Mouse (Mus musculus) heart, postnatal 0 days (tissue): ENCODE measurements around the gene Tdrd9.

ENCODE experiments used
- CTCF ChIP-seq: IDR thresholded peaks from 2 replicates; pipeline ENCODE4 v1.5.1; 2016; ENCODE audit warnings: antibody characterized with exemption, control low read depth, low read depth
- EP300 ChIP-seq: IDR thresholded peaks from 2 replicates; pipeline ENCODE4 v1.6.1; 2016; ENCODE audit warnings: antibody characterized with exemption, low read depth

DNA sequence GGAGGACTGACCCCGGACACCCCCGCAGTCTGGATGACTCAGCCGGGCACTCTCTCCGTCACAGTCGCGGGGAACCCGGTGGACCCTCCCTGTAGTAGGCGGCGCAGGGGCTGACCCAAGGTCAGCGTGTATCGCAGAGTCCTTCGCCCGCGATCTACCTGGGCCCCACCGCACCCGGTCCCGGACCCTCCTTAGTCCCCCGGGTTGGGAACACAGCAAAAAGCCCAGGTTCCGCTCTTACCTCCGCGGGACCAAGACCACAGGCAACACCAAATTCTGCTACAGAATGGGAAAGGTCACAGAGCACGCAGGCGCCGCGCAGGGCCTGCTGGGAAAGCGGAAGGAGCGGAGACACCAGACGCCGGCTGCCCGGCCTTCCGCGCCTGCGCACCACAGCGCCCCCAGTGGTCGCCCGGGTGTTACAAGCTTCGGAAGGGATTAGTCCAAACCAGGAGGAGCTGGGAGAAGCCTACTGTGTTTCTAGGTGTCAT lies 4.6 kb upstream of the Tdrd9 start, which contains the start of gene Atp5mpl:
- TF ChIP-seq CTCF (peak; percentile 93), EP300 (peak; percentile 65; the same call in 1 of the 2 replicates)
